Mouse (Mus musculus) ES-Bruce4 (cell line): ENCODE measurements at regions not wholly inside any gene's neighbourhood (a gene's known extent, or its start where the extent isn't known, plus 50 kb on each side); places are given as distances from the start of the nearest gene placed in this dataset.

Experiments
- CTCF ChIP-seq: IDR thresholded peaks from one replicate; pipeline ENCODE4 v1.8.1; 2011; ENCODE audit warnings: low read depth, low read length
- POLR2A ChIP-seq: IDR thresholded peaks from one replicate; pipeline ENCODE4 v1.8.1; 2011; ENCODE audit warnings: low read length; ENCODE audit not compliant: insufficient read depth

DNA sequence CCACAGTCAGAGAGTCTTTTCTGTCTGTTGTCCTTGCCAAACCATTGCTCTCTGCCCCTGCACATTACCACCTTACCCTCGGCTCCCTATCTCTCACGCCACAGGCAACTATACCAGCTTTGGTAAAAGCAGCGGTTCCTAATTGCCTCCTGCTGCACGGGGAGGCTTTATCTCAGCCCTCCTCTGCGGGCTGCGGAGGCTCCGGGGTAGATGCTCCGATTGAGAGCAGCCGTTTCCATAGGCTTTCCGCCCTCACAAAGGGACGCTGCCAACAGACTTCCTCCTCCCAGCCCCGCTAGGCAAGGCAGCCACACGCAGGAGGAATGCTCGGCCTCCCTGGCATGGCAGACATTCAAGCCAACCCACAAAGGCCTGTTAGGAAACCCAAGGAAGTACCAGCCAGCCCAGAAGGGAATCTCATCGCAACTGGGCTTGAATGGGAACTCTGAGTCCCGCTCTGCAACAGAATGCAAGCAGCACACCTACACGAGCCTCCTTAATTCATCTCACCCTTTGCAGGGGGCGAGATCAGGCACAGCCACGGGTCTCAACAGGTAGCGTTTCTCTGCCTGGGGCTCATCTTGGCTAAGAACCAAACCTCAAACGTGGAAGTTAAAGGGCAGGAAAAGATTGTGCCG, 116.5 kb downstream of the Rybp start:
- TF ChIP-seq POLR2A (no peak), CTCF (no peak)
